Mouse (Mus musculus) CH12.LX (cell line): Measurements from ENCODE around the gene Aldh1a2.

Experiments
- CHD2 ChIP-seq: IDR thresholded peaks from 2 replicates; pipeline ENCODE4 v1.6.1; 2011; ENCODE audit warnings: low read length, improper control_type of control experiment
- CTCF ChIP-seq, 2 experiments: IDR thresholded peaks in 1 of 2; conservative IDR thresholded peaks in 1 of 2; 2 replicates each; pipeline ENCODE4 v1.5.1; 2011 to 2012; ENCODE audit warnings: low read depth in 2 of 2, low read length in 2 of 2, improper control_type of control experiment in 1 of 2, inconsistent platforms in 1 of 2, mild to moderate bottlenecking in 1 of 2, moderate library complexity in 1 of 2
- E2F4 ChIP-seq: IDR thresholded peaks from 2 replicates; pipeline ENCODE4 v1.6.1; 2011; ENCODE audit warnings: low read depth, low read length, improper control_type of control experiment; ENCODE audit not compliant: insufficient replicate concordance
- IRF4 ChIP-seq: IDR thresholded peaks from 2 replicates; pipeline ENCODE4 v1.6.1; 2014; ENCODE audit warnings: low read depth, mild to moderate bottlenecking, inconsistent platforms, low read length, improper control_type of control experiment
- JUND ChIP-seq: conservative IDR thresholded peaks from 2 replicates; pipeline ENCODE4 v1.6.1; 2011; ENCODE audit warnings: low read depth, low read length, improper control_type of control experiment
- MAX ChIP-seq: IDR thresholded peaks from 2 replicates; pipeline ENCODE4 v1.6.1; 2011; ENCODE audit warnings: low read length, improper control_type of control experiment
- MYC ChIP-seq: IDR thresholded peaks from 2 replicates; pipeline ENCODE4 v1.6.1; 2011; ENCODE audit warnings: low read depth, mild to moderate bottlenecking, improper control_type of control experiment, low read length
- POLR2AphosphoS2 ChIP-seq: IDR thresholded peaks from 2 replicates; pipeline ENCODE4 v1.6.1; 2011; ENCODE audit warnings: low read depth, low read length, improper control_type of control experiment
- TBP ChIP-seq: conservative IDR thresholded peaks from 2 replicates; pipeline ENCODE4 v1.6.1; 2011; ENCODE audit warnings: low read depth, low read length, improper control_type of control experiment
- UBTF ChIP-seq: IDR thresholded peaks from 2 replicates; pipeline ENCODE4 v1.6.1; 2012; ENCODE audit warnings: low read depth, mild to moderate bottlenecking, inconsistent platforms, low read length, improper control_type of control experiment, moderate library complexity
- USF1 ChIP-seq: IDR thresholded peaks from 2 replicates; pipeline ENCODE4 v1.6.1; 2014; ENCODE audit warnings: low read depth, mild to moderate bottlenecking, inconsistent platforms, low read length, improper control_type of control experiment
- ZC3H11A ChIP-seq: IDR thresholded peaks from 2 replicates; pipeline ENCODE4 v1.6.1; 2012; ENCODE audit warnings: low read depth, mild to moderate bottlenecking, inconsistent platforms, low read length, improper control_type of control experiment
- ZNF384 ChIP-seq: IDR thresholded peaks from 2 replicates; pipeline ENCODE4 v1.6.1; 2012; ENCODE audit warnings: low read depth, low read length, improper control_type of control experiment, inconsistent platforms

DNA sequence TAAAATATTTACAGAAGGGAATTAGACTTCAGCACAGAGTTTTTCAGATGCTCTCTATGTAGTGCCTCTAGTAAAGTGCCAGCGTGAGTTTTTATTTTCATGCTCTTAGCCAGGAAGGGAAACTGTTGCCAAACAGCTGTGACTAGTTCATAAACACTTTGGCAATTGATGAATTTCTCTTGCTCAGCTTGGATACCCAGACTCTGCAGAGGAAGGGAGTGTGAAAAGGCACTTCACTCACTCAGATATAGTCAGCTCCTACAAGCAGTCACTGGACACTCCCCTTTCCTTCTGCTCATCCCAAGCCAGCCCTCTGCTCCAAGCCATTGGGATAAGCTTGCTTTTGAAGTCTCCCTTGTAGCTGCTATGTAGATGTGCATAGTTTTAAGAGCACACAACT is 21.0 kb downstream of the Aldh1a2 start:
- TF ChIP-seq POLR2AphosphoS2 (no peak), TBP (no peak), MAX (no peak), UBTF (no peak), USF1 (no peak), ZNF384 (no peak), CHD2 (no peak), IRF4 (no peak), ZC3H11A (no peak), JUND (no peak), CTCF (conservative IDR thresholded peaks at IDR 0.05 in 1 of 2, IDR thresholded peaks at IDR 0.05 in 1 of 2; ENCODE audit: low read depth in 2 of 2, low read length in 2 of 2) (no peak), MYC (no peak), E2F4 (no peak)
